Mouse (Mus musculus) forebrain, embryonic 13.5 days (tissue): ENCODE measurements around the gene Ppia. TPM values are rescaled to one million over a fixed set of nuclear protein-coding genes. Genes with fewer than 3 reads are reported as not detected.
"Not testable (repeated sequence)": the region's sequence is repeated elsewhere in the genome, so short reads cannot be mapped to it uniquely, and the experiment has no call there.

ENCODE experiments used
- ATAC-seq: fragments of 200-750 bp; cut with Nextera tagmentation; 2 replicates; pipeline ENCODE4 v1.8.0; 2017
- H3K27ac ChIP-seq: fragments of 300-500 bp; sonication (generic); 2 replicates; pipeline ENCODE4 v1.5.1; 2015; ENCODE audit warnings: inconsistent platforms, mild to moderate bottlenecking, moderate library complexity
- H3K27me3 ChIP-seq: fragments of 300-500 bp; sonication (generic); 2 replicates; pipeline ENCODE4 v1.6.1; 2015; ENCODE audit warnings: mild to moderate bottlenecking, inconsistent platforms
- H3K36me3 ChIP-seq: fragments of 300-500 bp; sonication (generic); 2 replicates; pipeline ENCODE4 v1.6.1; 2015; ENCODE audit warnings: mild to moderate bottlenecking, inconsistent platforms; ENCODE audit not compliant: poor library complexity, severe bottlenecking
- H3K4me1 ChIP-seq: fragments of 300-500 bp; sonication (generic); 2 replicates; pipeline ENCODE4 v1.6.1; 2015; ENCODE audit warnings: inconsistent platforms
- H3K4me2 ChIP-seq: fragments of 300-500 bp; sonication (generic); 2 replicates; pipeline ENCODE4 v1.6.1; 2015; ENCODE audit warnings: inconsistent platforms, mild to moderate bottlenecking, moderate library complexity
- H3K4me3 ChIP-seq: fragments of 300-500 bp; sonication (generic); 2 replicates; pipeline ENCODE4 v1.5.1; 2015; ENCODE audit warnings: mild to moderate bottlenecking, inconsistent platforms
- H3K9ac ChIP-seq: fragments of 300-500 bp; sonication (generic); 2 replicates; pipeline ENCODE4 v1.6.1; 2015; ENCODE audit warnings: mild to moderate bottlenecking, inconsistent platforms
- H3K9me3 ChIP-seq: fragments of 300-500 bp; sonication (generic); replicated peaks from 2 replicates; pipeline ENCODE4 v1.6.1; 2016; ENCODE audit warnings: inconsistent platforms
- WGBS: fragments of 180-500 bp; shearing (Covaris S2); methylation state at CpG from one replicate; pipeline ENCODE4 v1.1.7; 2015; 5-methylcytosine and 5-hydroxymethylcytosine counted together
- polyA plus RNA-seq: library from polyadenylated mRNA; unstranded; fragments of >200 nt; fragmentation: Nextera tagmentation; extraction: Ambion mirVana; gene quantifications from 2 replicates; pipeline ENCODE4 v1.2.1, GENCODE M21; 2015

Ppia gene
- polyA plus RNA-seq, 1 experiment from 2014 or later, result 4,619 TPM

- H3K36me3 ChIP-seq, result peaks cover 55% of the 10 kb centered on the region
- no peak overlapping the region for H3K4me2 ChIP-seq
- no peak overlapping the region for H3K4me3 ChIP-seq
- H3K9ac ChIP-seq, result no peak overlapping the region
- no peaks in the 10 kb centered on the region for H3K9me3 ChIP-seq
- 51% methylated on average over 14 of the region's 14 CpGs for WGBS
- peaks cover 9% of the 10 kb centered on the region; the same call in 1 of the 2 replicates for H3K4me1 ChIP-seq
- ATAC-seq, result 0 out of 2 replicates have a peak, but pooled peaks have one; percentile 14
- H3K27ac ChIP-seq, result peak overlapping the region; percentile 54; the same call in 1 of the 2 replicates
- H3K27me3 ChIP-seq, result no peaks in the 10 kb centered on the region
Observed at GRCm38 (mm10) chr11:6406251-6407161, 8.7 kb upstream of the Ppia start.

- no peak for ATAC-seq
Observed at GRCm38 (mm10) chr11:6407162-6407621, 8.1 kb upstream of the Ppia start.

GRCm38 (mm10) chr11:6410050-6410602 is 5.1 kb upstream of the Ppia start:
- Histone ChIP-seq H3K36me3 (peaks cover 19% of the 10 kb centered on the region), H3K4me1 (peaks cover 13% of the 10 kb centered on the region), H3K9ac (no peak overlapping the region), H3K4me2 (no peak overlapping the region), H3K27ac (no peak overlapping the region), H3K9me3 (no peaks in the 10 kb centered on the region), H3K4me3 (no peak overlapping the region), H3K27me3 (no peaks in the 10 kb centered on the region)
- no peak for ATAC-seq
- WGBS, result 50% methylated on average over 5 of the region's 5 CpGs

More at GRCm38 (mm10) chr11:6407162-6407621, 8.1 kb upstream of the Ppia start:
- H3K27ac ChIP-seq, result no peak overlapping the region
- H3K4me2 ChIP-seq, result no peak overlapping the region
- no peak overlapping the region for H3K9ac ChIP-seq
- H3K27me3 ChIP-seq, result no peaks in the 10 kb centered on the region
- H3K9me3 ChIP-seq, result no peaks in the 10 kb centered on the region
- 84% methylated on average over 3 of the region's 3 CpGs for WGBS
- peaks cover 48% of the 10 kb centered on the region for H3K36me3 ChIP-seq
- no peak overlapping the region for H3K4me3 ChIP-seq
- H3K4me1 ChIP-seq, result peaks cover 9% of the 10 kb centered on the region; the same call in 1 of the 2 replicates

- not testable (repeated sequence) for H3K4me2 ChIP-seq, H3K9ac ChIP-seq, H3K4me3 ChIP-seq, H3K9me3 ChIP-seq, H3K27me3 ChIP-seq, ATAC-seq, H3K27ac ChIP-seq
- 91% methylated on average over 5 of the region's 5 CpGs for WGBS
- peaks cover 13% of the 10 kb centered on the region for H3K4me1 ChIP-seq
- peaks cover 13% of the 10 kb centered on the region for H3K36me3 ChIP-seq
Observed at GRCm38 (mm10) chr11:6410755-6411154, 4.5 kb upstream of the Ppia start.

GRCm38 (mm10) chr11:6411684-6412083 is 3.6 kb upstream of the Ppia start:
- ATAC-seq, result no peak
- peaks cover 3% of the 10 kb centered on the region; the same call in 1 of the 2 replicates for H3K36me3 ChIP-seq
- WGBS, result 6% methylated on average over 5 of the region's 5 CpGs
- no peaks in the 10 kb centered on the region for H3K27me3 ChIP-seq
- peaks cover 9% of the 10 kb centered on the region for H3K4me1 ChIP-seq
- no peaks in the 10 kb centered on the region for H3K9me3 ChIP-seq
- H3K4me3 ChIP-seq, result no peak overlapping the region
- no peak overlapping the region for H3K9ac ChIP-seq
- no peak overlapping the region for H3K27ac ChIP-seq
- no peak overlapping the region for H3K4me2 ChIP-seq

- H3K9ac ChIP-seq, result no peak overlapping the region
- H3K27me3 ChIP-seq, result no peaks in the 10 kb centered on the region
- no peak overlapping the region for H3K4me2 ChIP-seq
- ATAC-seq, result no peak
- 95% methylated on average over 11 of the region's 12 CpGs for WGBS
- H3K9me3 ChIP-seq, result no peaks in the 10 kb centered on the region
- H3K36me3 ChIP-seq, result peaks cover under 1% of the 10 kb centered on the region; the same call in 1 of the 2 replicates
- no peak overlapping the region for H3K27ac ChIP-seq
- H3K4me1 ChIP-seq, result peaks cover 24% of the 10 kb centered on the region
- H3K4me3 ChIP-seq, result no peak overlapping the region
Observed at GRCm38 (mm10) chr11:6413264-6413663, 2.0 kb upstream of the Ppia start.

- H3K27me3 ChIP-seq, result no peaks in the 10 kb centered on the region
- peak overlapping the region; percentile 78 for H3K4me3 ChIP-seq
- H3K4me2 ChIP-seq, result peak overlapping the region; percentile 75
- ATAC-seq, result peak; percentile 95
- peak overlapping the region; percentile 95 for H3K27ac ChIP-seq
- H3K9me3 ChIP-seq, result no peaks in the 10 kb centered on the region
- WGBS, result under 1% methylated on average over 83 of the region's 102 CpGs
- H3K9ac ChIP-seq, result peak overlapping the region; percentile 94
- H3K4me1 ChIP-seq, result peaks cover 30% of the 10 kb centered on the region
- peaks cover 24% of the 10 kb centered on the region for H3K36me3 ChIP-seq
Observed at GRCm38 (mm10) chr11:6415551-6416404, 535 bp downstream of the Ppia start.

GRCm38 (mm10) chr11:6416405-6417034 is 1.3 kb downstream of the Ppia start:
- Histone ChIP-seq H3K27ac (peak overlapping the region; percentile 95), H3K9ac (peak overlapping the region; percentile 94), H3K4me3 (peak overlapping the region; percentile 78), H3K36me3 (peaks cover 29% of the 10 kb centered on the region), H3K27me3 (no peaks in the 10 kb centered on the region), H3K4me1 (peaks cover 30% of the 10 kb centered on the region), H3K9me3 (no peaks in the 10 kb centered on the region), H3K4me2 (peak overlapping the region; percentile 75)
- 1% methylated on average over 30 of the region's 30 CpGs for WGBS
- peak; percentile 62 for ATAC-seq

GRCm38 (mm10) chr11:6417069-6417468 is 1.8 kb downstream of the Ppia start:
- Histone ChIP-seq H3K4me2 (peak overlapping the region; percentile 75), H3K27ac (no peak overlapping the region), H3K36me3 (peaks cover 33% of the 10 kb centered on the region), H3K27me3 (no peaks in the 10 kb centered on the region), H3K9me3 (no peaks in the 10 kb centered on the region), H3K9ac (peak overlapping the region; percentile 94; the same call in 1 of the 2 replicates), H3K4me3 (peak overlapping the region; percentile 78), H3K4me1 (peaks cover 30% of the 10 kb centered on the region)
- WGBS, result 43% methylated on average over 2 of the region's 2 CpGs
- no peak for ATAC-seq

- Histone ChIP-seq H3K27me3 (no peaks in the 10 kb centered on the region), H3K27ac (no peak overlapping the region), H3K4me2 (peak overlapping the region; percentile 75), H3K4me3 (peak overlapping the region; percentile 78), H3K36me3 (peaks cover 37% of the 10 kb centered on the region), H3K4me1 (peaks cover 30% of the 10 kb centered on the region), H3K9me3 (no peaks in the 10 kb centered on the region), H3K9ac (peak overlapping the region; percentile 45)
- ATAC-seq, result no peak
Observed at GRCm38 (mm10) chr11:6417490-6417889, 2.2 kb downstream of the Ppia start.

- WGBS, result 86% methylated on average over 5 of the region's 5 CpGs
- Histone ChIP-seq H3K4me2 (peak overlapping the region; percentile 22; the same call in 1 of the 2 replicates), H3K4me1 (peaks cover 30% of the 10 kb centered on the region), H3K4me3 (no peak overlapping the region), H3K9ac (0 out of 2 replicates have a peak overlapping the region, but pooled peaks have one; percentile 21), H3K9me3 (no peaks in the 10 kb centered on the region), H3K27ac (no peak overlapping the region), H3K36me3 (peaks cover 50% of the 10 kb centered on the region), H3K27me3 (no peaks in the 10 kb centered on the region)
- ATAC-seq, result no peak
Observed at GRCm38 (mm10) chr11:6418751-6419150, 3.5 kb downstream of the Ppia start.
